Mouse (Mus musculus): ENCODE data around the gene Gpr3. TPM values are rescaled to one million over a fixed set of nuclear protein-coding genes. Genes with fewer than 3 reads are reported as not detected.
A peak's percentile ranks its signal among the peaks of the same experiment; 100 is the strongest.

The Gpr3 gene
- polyA plus RNA-seq, 1 experiment from 2014 or later: 0.24 TPM

GRCm38 (mm10) chr4:133203591-133203990, 8.7 kb downstream of the Gpr3 start:
- Histone ChIP-seq H3K4me3 (ENCODE audit: low read length) (no peak overlapping the region), H3K9me3 (ENCODE audit: control insufficient read depth, low read length) (no peaks in the 10 kb centered on the region), H3K27me3 (replicated peaks; ENCODE audit: control insufficient read depth, insufficient read depth, low read length) (no peaks in the 10 kb centered on the region; the same call in 1 of the 2 replicates), H3K36me3 (ENCODE audit: control insufficient read depth, insufficient read depth, low read length) (no peaks in the 10 kb centered on the region), H3K27ac (ENCODE audit: low read length) (no peak overlapping the region), H3K4me1 (ENCODE audit: control insufficient read depth, insufficient read depth, low read length) (peaks cover 42% of the 10 kb centered on the region), H3K4me2 (ENCODE audit: low read depth, low read length) (no peak overlapping the region), H3K9ac (ENCODE audit: low read depth, low read length) (no peak overlapping the region)
- whole genome bisulfite sequencing: 74% methylated on average over 3 of the region's 3 CpGs
- no peak for ATAC-seq

GRCm38 (mm10) chr4:133202254-133202653, 10.1 kb downstream of the Gpr3 start:
- Histone ChIP-seq H3K9ac (ENCODE audit: low read depth, low read length) (0 out of 2 replicates have a peak overlapping the region, but pooled peaks have one; percentile 10), H3K27me3 (replicated peaks; ENCODE audit: control insufficient read depth, insufficient read depth, low read length) (no peaks in the 10 kb centered on the region), H3K4me2 (ENCODE audit: low read depth, low read length) (no peak overlapping the region), H3K9me3 (ENCODE audit: control insufficient read depth, low read length) (no peaks in the 10 kb centered on the region), H3K4me1 (ENCODE audit: control insufficient read depth, insufficient read depth, low read length) (peaks cover 56% of the 10 kb centered on the region), H3K4me3 (ENCODE audit: low read length) (no peak overlapping the region), H3K36me3 (ENCODE audit: control insufficient read depth, insufficient read depth, low read length) (no peaks in the 10 kb centered on the region), H3K27ac (ENCODE audit: low read length) (no peak overlapping the region)
- WGBS: 95% methylated on average over 3 of the region's 3 CpGs
- no peak for ATAC-seq

- H3K27ac ChIP-seq (ENCODE audit: low read length): peak overlapping the region; percentile 88
- no peaks in the 10 kb centered on the region for H3K27me3 ChIP-seq (replicated peaks; ENCODE audit: control insufficient read depth, insufficient read depth, low read length)
- H3K36me3 ChIP-seq (ENCODE audit: control insufficient read depth, insufficient read depth, low read length): no peaks in the 10 kb centered on the region; the same call in none of the 2 replicates
- H3K9me3 ChIP-seq (ENCODE audit: control insufficient read depth, low read length): no peaks in the 10 kb centered on the region
- H3K9ac ChIP-seq (ENCODE audit: low read depth, low read length): peak overlapping the region; percentile 32; the same call in 1 of the 2 replicates
- ATAC-seq: peak; percentile 71
- peak overlapping the region; percentile 4; the same call in 1 of the 2 replicates for H3K4me2 ChIP-seq (ENCODE audit: low read depth, low read length)
- no peak overlapping the region for H3K4me3 ChIP-seq (ENCODE audit: low read length)
- 50% methylated on average over 8 of the region's 8 CpGs for WGBS
- peaks cover 66% of the 10 kb centered on the region for H3K4me1 ChIP-seq (ENCODE audit: control insufficient read depth, insufficient read depth, low read length)
These were observed 11.1 kb downstream of the Gpr3 start for GRCm38 (mm10) chr4:133201006-133201771.

- Histone ChIP-seq H3K4me2 (ENCODE audit: low read depth, low read length) (no peak overlapping the region), H3K4me1 (ENCODE audit: control insufficient read depth, insufficient read depth, low read length) (peaks cover 68% of the 10 kb centered on the region), H3K27me3 (replicated peaks; ENCODE audit: control insufficient read depth, insufficient read depth, low read length) (no peaks in the 10 kb centered on the region)
These were observed 12.0 kb downstream of the Gpr3 start for GRCm38 (mm10) chr4:133200343-133200742.

GRCm38 (mm10) chr4:133199743-133200142, 12.6 kb downstream of the Gpr3 start:
- Histone ChIP-seq H3K4me2 (ENCODE audit: low read depth, low read length) (no peak overlapping the region), H3K4me3 (ENCODE audit: low read length) (no peak overlapping the region), H3K36me3 (ENCODE audit: control insufficient read depth, insufficient read depth, low read length) (no peaks in the 10 kb centered on the region; the same call in none of the 2 replicates), H3K4me1 (ENCODE audit: control insufficient read depth, insufficient read depth, low read length) (peaks cover 64% of the 10 kb centered on the region), H3K27me3 (replicated peaks; ENCODE audit: control insufficient read depth, insufficient read depth, low read length) (no peaks in the 10 kb centered on the region), H3K9me3 (ENCODE audit: control insufficient read depth, low read length) (no peaks in the 10 kb centered on the region), H3K9ac (ENCODE audit: low read depth, low read length) (peak overlapping the region; percentile 49; the same call in 1 of the 2 replicates), H3K27ac (ENCODE audit: low read length) (peak overlapping the region; percentile 88)
- ATAC-seq: no peak
- WGBS: 65% methylated on average over 6 of the region's 6 CpGs

More at GRCm38 (mm10) chr4:133200343-133200742, 12.0 kb downstream of the Gpr3 start:
- Histone ChIP-seq H3K27ac (ENCODE audit: low read length) (peak overlapping the region; percentile 88), H3K36me3 (ENCODE audit: control insufficient read depth, insufficient read depth, low read length) (no peaks in the 10 kb centered on the region; the same call in none of the 2 replicates), H3K9me3 (ENCODE audit: control insufficient read depth, low read length) (no peaks in the 10 kb centered on the region), H3K9ac (ENCODE audit: low read depth, low read length) (peak overlapping the region; percentile 49), H3K4me3 (ENCODE audit: low read length) (no peak overlapping the region)
- 0 out of 2 replicates have a peak, but pooled peaks have one; percentile 3 for ATAC-seq
- WGBS: 49% methylated on average over 21 of the region's 21 CpGs

- no peak overlapping the region for H3K4me3 ChIP-seq (ENCODE audit: low read length)
- WGBS: 31% methylated on average over 19 of the region's 19 CpGs
- no peaks in the 10 kb centered on the region for H3K9me3 ChIP-seq (ENCODE audit: control insufficient read depth, low read length)
- peak overlapping the region; percentile 55 for H3K9ac ChIP-seq (ENCODE audit: low read depth, low read length)
- H3K27ac ChIP-seq (ENCODE audit: low read length): peak overlapping the region; percentile 90
- no peak overlapping the region for H3K4me2 ChIP-seq (ENCODE audit: low read depth, low read length)
- 0 out of 2 replicates have a peak, but pooled peaks have one; percentile 3 for ATAC-seq
- H3K27me3 ChIP-seq (replicated peaks; ENCODE audit: control insufficient read depth, insufficient read depth, low read length): no peaks in the 10 kb centered on the region
- H3K4me1 ChIP-seq (ENCODE audit: control insufficient read depth, insufficient read depth, low read length): peaks cover 59% of the 10 kb centered on the region
- no peaks in the 10 kb centered on the region; the same call in none of the 2 replicates for H3K36me3 ChIP-seq (ENCODE audit: control insufficient read depth, insufficient read depth, low read length)
These were observed 13.8 kb downstream of the Gpr3 start for GRCm38 (mm10) chr4:133198337-133199180.

GRCm38 (mm10) chr4:133197801-133198286, 14.5 kb downstream of the Gpr3 start:
- Histone ChIP-seq H3K4me1 (ENCODE audit: control insufficient read depth, insufficient read depth, low read length) (peaks cover 59% of the 10 kb centered on the region), H3K27me3 (replicated peaks; ENCODE audit: control insufficient read depth, insufficient read depth, low read length) (no peaks in the 10 kb centered on the region), H3K4me3 (ENCODE audit: low read length) (no peak overlapping the region), H3K36me3 (ENCODE audit: control insufficient read depth, insufficient read depth, low read length) (peaks cover 6% of the 10 kb centered on the region), H3K9ac (ENCODE audit: low read depth, low read length) (peak overlapping the region; percentile 55; the same call in 1 of the 2 replicates), H3K9me3 (ENCODE audit: control insufficient read depth, low read length) (no peaks in the 10 kb centered on the region), H3K4me2 (ENCODE audit: low read depth, low read length) (no peak overlapping the region), H3K27ac (ENCODE audit: low read length) (peak overlapping the region; percentile 90)
- peak; percentile 33 for ATAC-seq
- 26% methylated on average over 13 of the region's 13 CpGs for whole genome bisulfite sequencing

GRCm38 (mm10) chr4:133197355-133197754, 15.0 kb downstream of the Gpr3 start:
- peaks cover 59% of the 10 kb centered on the region for H3K4me1 ChIP-seq (ENCODE audit: control insufficient read depth, insufficient read depth, low read length)
- ATAC-seq: peak; percentile 1; the same call in 1 of the 2 replicates

GRCm38 (mm10) chr4:133196852-133197251, 15.5 kb downstream of the Gpr3 start:
- ATAC-seq: no peak
- Histone ChIP-seq H3K4me1 (ENCODE audit: control insufficient read depth, insufficient read depth, low read length) (peaks cover 56% of the 10 kb centered on the region), H3K9me3 (ENCODE audit: control insufficient read depth, low read length) (no peaks in the 10 kb centered on the region), H3K36me3 (ENCODE audit: control insufficient read depth, insufficient read depth, low read length) (peaks cover 6% of the 10 kb centered on the region), H3K4me2 (ENCODE audit: low read depth, low read length) (no peak overlapping the region), H3K27me3 (replicated peaks; ENCODE audit: control insufficient read depth, insufficient read depth, low read length) (no peaks in the 10 kb centered on the region), H3K9ac (ENCODE audit: low read depth, low read length) (peak overlapping the region; percentile 55; the same call in 1 of the 2 replicates), H3K4me3 (ENCODE audit: low read length) (no peak overlapping the region), H3K27ac (ENCODE audit: low read length) (peak overlapping the region; percentile 90)
- WGBS: 45% methylated on average over 7 of the region's 7 CpGs

More at GRCm38 (mm10) chr4:133197355-133197754, 15.0 kb downstream of the Gpr3 start:
- Histone ChIP-seq H3K4me2 (ENCODE audit: low read depth, low read length) (no peak overlapping the region), H3K27me3 (replicated peaks; ENCODE audit: control insufficient read depth, insufficient read depth, low read length) (no peaks in the 10 kb centered on the region), H3K9ac (ENCODE audit: low read depth, low read length) (peak overlapping the region; percentile 55; the same call in 1 of the 2 replicates), H3K27ac (ENCODE audit: low read length) (peak overlapping the region; percentile 90), H3K36me3 (ENCODE audit: control insufficient read depth, insufficient read depth, low read length) (peaks cover 6% of the 10 kb centered on the region), H3K9me3 (ENCODE audit: control insufficient read depth, low read length) (no peaks in the 10 kb centered on the region), H3K4me3 (ENCODE audit: low read length) (no peak overlapping the region)
- WGBS: 20% methylated on average over 5 of the region's 5 CpGs

Data from intestine, embryonic 16.5 days (tissue).